Mouse (Mus musculus) kidney, adult 8-10 months (tissue): Measurements from ENCODE around the gene Ptrhd1.
"Not testable (repeated sequence)": the region's sequence is repeated elsewhere in the genome, so short reads cannot be mapped to it uniquely, and the experiment has no call there.

Source experiments
- DNase-seq, 2 experiments: peaks; one replicate each; pipeline ENCODE4 v3.0.0; 2022

Ptrhd1 gene

DNA sequence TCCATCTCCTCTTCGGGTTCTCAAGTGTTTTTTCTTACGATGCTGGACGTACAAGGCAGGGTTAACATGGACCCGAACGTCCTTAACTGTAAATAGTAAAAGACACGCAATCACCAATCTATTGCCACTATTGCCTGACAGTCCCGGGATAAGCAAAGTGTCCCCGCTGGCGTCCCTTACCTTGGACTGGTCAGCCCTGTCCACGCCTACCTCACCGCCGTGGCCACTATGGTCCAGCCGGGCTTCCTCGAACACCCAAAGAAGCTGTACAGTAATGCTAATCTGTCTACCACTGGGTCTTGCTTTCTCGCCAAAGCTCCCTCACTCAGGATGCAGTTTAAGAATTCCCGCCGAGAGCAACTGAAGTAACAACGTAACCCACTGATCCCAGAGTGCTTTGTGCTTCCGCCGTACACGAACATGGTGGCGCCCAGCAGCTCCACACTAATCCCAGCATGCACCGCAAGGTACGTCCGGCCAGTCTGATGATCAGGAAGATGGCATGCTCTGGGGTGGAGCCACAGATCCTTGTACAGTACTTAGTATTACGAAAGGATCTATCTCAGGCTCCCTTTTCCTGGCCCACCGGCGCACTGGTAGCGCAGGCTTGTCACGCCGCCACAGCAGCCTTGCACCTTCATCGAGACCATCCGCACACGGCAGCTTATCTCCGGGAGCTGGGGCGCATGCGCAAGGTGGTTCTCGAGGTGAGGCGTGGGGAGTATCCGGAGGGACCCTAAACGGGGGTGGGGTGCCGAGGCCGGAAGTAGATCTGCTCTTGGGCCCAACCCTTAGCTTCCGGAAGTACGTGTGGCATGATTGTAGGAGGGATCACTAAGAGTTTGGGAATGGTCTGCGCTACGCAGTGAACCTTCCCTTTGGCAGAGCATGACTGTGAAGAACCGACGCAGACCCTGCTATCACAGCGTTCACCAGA, at the start of gene Ptrhd1, which contains the start of gene Cenpo:
TSS of gene Ptrhd1 (plus strand) at position 456 of the 937 bp plus-strand sequence.
TSS of gene Cenpo (minus strand) at position 723 of the 937 bp plus-strand sequence.
- DNase-seq, result peak; percentile 98 to 99

DNA sequence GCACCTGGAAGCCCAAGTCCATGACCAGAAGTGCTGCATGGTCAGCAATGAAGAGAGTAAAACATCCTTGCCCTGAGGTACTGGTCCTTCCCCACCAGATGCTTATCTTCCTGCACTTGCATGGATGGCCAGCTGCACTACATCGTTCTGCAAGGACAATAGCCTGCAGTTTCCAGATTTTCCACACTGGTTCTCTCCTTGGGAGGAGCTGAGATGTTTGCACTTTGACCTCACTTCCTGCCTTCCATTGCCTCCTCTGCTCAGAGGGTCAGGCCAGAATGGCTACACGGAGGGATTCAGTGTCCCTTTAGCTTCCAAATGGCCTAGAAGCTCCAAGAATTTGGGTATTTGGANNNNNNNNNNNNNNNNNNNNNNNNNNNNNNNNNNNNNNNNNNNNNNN, 49.2 kb upstream of the Ptrhd1 start:
- no peak for DNase-seq

DNA sequence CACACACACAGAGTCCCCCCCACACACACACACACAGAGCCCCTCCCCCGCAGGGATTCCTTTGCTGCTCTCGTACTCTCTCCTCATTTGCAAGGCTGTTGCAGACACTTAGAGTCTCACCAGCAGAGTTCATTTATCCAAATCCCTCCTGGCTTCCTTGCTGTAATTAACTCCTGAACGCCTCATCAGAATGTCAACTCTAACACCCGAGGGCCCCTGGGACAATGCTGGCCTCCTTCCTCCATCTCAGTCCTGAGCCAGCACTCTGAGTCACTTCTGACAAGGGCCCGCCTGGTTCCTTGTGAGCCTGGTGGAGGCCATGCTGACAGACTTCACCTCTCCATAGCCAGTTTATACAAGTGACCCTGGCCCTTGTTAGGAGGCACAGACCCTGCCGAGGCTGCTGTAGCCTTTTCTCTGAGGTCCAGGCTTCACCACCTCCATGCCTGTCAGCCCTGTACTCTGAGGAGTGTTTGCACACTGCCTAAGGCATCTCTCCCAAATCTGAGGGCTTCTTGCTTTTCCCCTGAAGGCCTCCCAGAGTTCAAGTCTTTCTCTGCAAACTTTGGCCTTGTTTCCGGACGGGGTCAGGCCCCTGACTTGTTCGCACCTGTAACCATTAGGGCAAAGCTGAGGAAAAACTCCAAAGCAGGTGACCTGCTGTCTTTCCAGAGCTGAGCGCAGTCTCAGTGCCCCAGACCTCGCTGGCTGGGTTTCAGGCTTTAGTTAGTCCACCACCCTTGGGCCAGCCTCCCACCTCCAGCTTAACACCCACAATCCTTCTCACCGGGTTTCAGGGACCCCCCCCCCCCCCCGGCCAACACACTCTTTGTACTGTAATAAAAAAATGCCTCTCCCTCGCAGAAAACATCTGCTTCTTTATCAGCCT, 45.4 kb upstream of the Ptrhd1 start:
- peak in 1 of 2 experiments; percentile 26 for DNase-seq

DNA sequence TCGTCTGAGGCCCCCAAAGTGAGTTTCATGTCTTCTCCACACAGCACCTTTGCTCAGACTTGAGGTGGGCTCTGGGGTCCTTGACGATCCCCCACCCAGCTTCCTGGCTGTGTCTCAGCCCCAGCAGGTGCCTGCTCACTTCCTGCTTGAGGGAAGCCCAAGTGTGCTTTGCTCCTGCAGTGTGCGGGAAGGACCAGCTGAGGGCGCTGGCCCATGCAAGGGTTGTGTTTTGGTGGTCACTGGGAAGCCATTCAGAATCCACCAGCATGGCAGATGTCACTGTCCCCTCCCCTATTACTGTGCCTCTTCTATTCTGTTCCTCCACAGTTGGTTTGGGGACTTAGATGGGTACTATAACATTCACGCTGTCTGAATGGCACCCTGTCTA, 44.8 kb upstream of the Ptrhd1 start:
- no peak for DNase-seq

DNA sequence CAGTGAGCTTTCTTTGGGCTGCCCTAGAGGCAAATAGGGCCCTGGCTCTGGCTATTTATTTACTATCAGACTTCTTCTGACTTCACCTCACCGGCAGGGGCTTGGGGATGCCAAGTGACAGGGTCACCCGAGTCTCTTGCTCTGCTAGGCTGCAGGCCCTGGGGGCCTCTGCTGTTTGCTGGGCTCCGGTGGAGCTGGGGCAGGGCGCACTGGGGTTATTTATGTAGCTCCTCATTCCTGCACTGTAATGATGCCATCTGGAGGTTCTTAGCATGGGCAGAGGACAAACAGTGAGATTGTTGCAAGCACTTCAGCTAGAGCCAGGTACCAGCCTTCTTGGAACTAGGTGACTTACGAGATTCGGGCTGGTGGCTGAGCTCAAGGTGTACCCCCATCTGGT, 41.3 kb upstream of the Ptrhd1 start:
- peak; percentile 17 to 36 for DNase-seq

DNA sequence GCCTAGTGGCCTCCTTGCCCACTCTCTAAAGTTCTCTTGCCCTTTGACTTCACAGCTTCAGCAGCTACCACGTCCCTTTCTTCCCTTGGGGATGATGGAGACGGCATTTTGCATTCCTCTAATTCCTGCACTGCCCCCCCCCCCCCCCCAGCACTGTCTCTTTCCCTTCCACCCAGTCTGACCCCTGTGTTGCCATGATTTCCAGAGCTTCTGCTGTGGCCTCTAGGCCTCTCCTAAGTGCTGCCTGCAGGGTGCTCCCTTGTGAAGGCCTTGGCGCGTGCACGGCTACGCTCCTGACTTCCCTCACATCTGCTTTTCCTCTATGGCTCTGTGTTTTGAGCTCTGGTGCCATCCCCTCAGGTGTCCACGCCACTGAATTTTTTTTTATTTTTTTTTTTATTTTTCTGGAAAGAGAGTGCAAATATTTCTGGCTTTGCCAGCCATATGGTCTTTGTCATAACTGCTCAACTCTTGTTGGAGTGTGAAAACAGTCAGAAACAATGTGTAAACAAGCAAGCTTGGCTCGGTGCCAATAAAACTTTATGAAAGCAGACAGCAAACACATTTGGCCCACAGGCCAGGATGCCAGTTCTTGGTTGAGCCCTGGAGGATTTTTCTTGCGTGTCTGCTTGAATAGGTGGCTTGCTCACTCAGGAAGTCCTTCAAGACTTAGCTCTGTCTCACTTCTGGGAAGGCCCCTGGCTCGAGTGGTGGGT, 40.6 kb upstream of the Ptrhd1 start:
- DNase-seq, result no peak

DNA sequence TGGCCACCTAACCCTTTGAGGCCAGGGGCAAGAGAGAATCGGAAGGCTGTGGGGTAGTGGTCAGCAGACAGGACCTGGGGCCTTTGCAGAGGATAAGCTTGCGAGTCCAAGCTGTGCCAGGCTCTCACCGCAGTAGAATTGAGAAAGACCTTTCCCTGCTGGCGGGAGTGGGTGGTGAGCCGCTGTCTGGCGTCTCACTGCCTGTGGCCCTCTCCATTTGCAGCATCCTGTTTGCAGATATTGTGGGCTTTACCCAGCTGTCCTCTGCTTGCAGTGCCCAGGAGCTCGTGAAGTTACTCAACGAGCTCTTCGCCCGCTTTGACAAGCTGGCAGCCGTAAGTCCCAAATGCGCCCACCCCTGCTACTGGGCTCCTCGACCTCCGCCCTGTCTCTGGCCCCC, 39.2 kb upstream of the Ptrhd1 start:
- DNase-seq, result no peak

DNA sequence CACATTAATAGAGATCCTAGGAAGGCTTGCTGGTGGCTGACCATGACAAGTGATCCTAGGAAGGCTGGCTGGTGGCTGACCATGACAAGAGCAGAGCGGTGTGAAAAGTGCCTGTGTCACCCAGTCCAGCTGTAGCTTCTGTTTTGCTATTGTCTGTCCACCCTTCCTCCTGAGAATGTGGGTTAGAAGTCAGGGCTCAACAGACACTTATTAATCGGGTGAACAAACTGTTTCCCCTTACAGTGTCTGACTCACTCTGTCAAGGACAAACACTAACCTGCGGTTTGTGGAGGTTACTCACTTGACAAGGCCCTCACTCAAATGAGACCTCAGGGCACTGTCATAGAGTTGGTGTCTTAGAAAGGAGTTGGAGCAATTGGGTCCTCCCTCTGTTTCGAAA, 35.1 kb upstream of the Ptrhd1 start:
- DNase-seq, result no peak

DNA sequence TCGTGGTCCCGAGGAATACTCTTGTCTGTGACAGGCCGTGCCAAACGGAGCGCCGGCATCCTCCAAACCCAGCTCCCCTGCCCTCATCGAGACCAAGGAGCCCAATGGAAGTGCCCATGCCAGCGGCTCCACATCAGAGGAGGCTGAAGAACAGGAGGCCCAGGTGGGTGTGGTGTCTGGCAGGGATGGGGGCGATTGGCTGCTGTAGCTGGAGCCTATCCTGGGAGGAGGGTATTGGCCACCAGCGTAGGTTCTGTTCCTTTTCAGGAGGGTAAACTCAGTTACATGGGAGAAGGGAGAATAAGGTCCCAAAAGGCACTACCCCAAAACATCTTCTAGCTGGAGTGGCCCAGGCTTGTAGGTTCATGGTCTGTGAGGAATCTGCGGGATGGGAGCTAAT, 34.6 kb upstream of the Ptrhd1 start:
- no peak for DNase-seq

DNA sequence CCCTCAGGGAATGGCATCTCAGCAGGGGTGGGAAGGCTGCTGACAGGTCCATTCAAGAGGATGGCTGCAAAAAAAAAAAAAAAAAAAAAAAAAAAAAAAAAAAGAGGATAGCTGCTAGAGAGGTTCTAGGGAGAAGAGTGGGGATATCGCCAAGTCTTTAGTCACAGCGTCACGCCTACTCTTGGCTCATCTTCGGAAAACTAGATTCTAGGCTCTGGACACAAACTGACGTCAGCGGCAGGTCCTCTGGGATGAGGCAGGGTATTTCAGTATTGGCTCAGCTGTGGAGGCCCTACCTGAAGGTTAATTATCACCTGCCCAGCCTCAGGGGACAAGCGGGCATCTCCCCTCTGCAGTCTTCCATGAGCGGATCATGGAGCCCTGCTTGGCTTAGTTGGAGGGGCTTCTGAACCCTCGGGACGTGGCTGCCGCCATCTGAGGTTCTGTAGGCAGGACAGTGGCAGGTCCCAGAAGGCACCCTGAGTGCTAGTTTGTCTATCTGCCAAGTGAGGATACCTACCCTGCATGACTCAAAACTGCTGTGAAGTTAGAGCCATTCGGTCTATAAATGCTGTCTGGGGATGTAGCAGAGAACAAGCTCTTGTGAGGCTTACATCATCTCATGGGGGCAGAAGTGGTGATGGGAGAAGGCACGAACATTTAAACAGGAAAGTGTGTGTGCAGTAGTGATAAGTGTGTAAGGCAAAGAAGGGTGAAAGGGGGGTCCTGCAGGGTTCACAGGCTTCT, 32.2 kb upstream of the Ptrhd1 start:
- no peak for DNase-seq

DNA sequence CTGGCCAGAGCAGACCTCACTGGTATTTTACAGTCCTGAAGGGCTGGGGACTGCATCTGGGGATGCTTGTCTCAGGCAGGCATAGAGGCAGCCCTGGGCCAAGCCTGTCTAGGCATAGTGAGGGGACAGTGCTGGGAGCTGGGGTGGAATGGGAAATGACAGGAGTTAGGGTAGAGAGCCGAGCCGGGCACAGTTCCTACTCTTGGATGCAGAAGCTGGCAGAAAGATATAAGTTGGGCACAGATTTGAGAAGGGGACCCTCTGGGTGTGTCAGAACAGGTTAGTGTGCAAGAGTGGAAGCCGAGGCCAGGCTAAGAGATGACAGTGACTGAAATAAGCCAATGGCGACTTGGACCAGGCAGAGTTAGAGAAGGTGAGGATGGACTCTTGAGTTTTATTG, 31.6 kb upstream of the Ptrhd1 start:
- no peak for DNase-seq

DNA sequence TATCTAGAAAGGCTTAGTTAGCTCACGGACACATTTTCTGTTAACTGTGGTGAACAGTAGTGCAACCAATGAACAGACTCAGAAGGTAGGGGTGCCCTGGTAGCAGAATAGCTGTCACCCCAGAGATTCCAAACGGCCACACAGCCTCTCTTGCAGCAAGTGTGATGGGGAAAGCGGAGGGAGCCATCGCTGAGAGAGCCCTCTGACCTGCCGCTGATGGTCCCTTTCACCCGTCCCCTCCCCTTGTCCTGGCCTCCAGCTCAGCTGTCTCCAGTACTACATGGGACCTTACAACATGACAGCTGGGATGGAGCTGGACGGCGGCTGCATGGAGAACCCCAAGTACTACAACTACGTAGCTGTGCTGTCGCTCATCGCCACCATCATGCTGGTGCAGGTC, 27.7 kb upstream of the Ptrhd1 start:
- no peak for DNase-seq

DNA sequence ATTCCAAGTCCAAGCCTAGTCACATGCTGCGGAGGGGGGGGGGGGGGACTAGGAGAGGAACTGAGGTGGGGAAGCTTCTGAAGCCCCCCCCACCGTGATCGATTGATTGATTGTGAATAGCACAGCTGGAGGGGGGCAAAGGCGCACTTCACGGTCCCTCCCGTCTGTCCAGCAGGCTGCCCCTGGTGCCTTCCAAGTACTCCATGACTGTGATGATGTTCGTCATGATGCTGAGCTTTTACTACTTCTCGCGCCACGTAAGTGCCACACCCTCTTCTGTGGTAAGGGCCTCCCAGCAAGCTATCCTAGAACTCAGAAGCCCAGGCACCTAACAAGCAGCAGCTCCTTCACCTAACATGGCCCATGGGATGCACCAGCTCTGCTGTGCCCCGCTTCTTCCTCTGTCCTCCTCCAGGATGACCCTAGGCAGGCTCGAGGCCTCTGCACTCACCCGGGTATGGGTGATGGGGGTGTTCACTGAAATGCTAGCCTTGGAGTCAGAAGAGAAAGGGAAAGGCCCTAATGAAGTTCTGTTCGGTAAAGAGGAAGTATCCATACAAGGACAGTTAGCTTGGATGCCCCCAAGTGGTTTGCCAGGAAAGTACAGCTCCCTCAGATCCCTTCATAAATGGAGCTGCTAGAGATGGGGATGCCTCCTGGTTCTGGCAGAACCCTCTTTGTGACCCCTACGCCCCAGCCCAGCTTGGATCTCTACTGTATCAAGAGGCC, 25.3 kb upstream of the Ptrhd1 start:
- DNase-seq, result peak in 1 of 2 experiments; percentile 70

DNA sequence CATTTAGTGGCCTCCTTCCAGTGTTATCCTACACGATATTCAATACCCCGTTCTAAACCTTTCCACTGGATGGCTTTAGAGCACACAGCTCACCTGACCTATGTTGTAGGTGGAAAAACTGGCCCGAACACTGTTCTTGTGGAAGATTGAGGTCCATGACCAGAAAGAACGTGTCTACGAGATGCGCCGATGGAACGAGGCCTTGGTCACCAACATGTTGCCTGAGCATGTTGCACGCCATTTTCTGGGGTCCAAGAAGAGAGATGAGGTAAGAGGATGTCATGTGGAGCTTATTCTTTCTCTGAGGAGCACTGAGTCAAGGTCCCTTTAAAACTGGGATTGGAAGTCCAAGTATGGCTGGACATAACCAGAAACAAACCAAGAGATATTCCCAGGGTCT, 24.6 kb upstream of the Ptrhd1 start:
- DNase-seq, result no peak

DNA sequence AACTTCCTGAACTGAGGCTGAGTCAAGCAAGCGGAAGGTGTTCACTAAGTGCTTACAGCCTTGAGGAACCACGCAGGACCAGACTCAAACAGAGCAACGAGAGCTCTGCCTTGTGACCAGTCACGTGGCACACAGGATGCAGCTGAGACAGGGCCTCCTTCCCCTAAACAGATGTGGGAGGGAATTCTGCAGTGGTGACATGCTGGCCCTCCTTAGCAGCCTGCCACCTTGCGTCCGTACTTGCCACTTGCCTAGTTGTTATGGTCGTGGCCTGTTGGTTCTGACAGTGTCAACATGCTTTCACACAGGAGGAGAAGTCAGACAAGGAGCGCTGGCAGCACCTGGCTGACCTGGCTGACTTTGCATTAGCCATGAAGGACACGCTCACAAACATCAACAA, 22.7 kb upstream of the Ptrhd1 start:
- peak in 1 of 2 experiments; percentile 18 for DNase-seq

DNA sequence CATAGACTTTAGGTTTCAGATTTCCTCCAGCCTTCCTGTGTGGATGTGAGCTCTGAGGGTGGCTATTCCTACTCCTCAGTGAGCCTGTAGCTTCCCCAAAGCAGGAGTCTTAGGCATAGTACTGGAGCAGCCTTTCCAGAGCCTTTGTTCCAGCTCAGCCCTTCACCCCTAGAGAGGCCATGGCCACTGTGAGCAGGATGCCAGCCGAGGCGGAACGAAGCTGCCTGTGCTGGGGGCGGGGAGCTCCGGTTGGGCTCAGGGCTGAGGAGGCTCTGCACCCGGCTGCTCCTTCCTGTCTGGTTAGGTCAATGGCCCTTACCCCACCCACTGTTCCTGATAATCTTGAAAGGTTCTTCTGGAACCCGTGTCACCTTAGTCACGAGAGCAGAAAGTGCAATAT, 20.9 kb upstream of the Ptrhd1 start:
- DNase-seq, result peak in 1 of 2 experiments; percentile 22

DNA sequence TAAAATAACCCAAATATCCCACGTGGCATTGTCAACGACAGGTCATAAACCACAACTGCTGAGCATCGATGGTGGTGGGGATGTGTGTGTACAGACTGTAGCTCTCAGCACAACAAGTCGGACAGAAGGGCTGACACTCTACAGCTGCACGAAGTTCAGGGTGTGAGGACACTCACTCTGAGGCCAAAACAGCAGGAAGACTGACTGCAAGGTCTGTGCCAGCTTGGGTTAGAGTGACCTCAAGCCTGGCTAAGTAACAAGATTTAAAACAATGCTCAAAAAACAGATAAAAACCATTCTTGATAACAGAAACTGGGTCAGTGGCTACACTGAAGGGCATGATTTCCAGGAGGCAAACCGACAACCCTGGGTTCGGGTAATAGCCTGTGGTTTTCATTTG, 3.7 kb upstream of the Ptrhd1 start:
- no peak for DNase-seq

DNA sequence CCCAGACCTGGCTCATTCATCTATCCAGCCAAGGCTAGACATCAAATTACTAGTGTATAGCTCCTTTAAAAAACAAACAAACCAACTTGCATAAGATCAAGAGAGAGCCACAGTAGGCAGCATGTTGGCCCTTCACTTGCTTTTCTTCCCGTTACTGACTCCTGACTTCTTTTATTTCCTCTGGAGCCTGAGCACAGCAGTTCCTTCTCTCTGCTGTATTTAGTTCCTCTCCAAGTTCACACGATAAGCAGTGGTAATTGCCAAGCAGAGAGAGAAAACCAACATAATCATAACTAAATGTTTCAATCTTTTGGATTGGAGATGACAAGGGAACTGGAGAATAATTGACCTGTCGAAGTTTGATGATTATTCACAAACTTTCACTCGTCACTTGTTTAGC, 1.1 kb upstream of the Ptrhd1 start:
- no peak for DNase-seq

DNA sequence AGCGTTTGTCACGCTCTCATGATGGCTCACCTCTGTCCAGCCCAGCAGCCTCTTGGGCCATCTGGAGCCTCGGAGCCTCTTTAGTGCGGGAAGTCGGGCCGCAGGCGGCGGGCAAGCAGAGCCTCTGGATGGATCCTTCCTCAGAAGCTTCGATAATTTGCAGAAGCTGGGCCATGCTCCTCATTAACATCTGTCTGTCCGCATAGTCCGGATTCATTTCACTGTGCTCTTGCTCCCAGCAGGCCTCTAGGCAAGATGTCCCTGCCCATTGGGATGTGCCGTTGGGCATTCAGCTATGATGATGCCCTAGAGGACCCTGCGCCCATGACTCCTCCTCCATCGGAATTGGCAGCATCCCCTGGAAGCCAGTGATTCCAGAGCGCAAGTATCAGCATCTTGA, 3.7 kb downstream of the Ptrhd1 start:
- no peak for DNase-seq

DNA sequence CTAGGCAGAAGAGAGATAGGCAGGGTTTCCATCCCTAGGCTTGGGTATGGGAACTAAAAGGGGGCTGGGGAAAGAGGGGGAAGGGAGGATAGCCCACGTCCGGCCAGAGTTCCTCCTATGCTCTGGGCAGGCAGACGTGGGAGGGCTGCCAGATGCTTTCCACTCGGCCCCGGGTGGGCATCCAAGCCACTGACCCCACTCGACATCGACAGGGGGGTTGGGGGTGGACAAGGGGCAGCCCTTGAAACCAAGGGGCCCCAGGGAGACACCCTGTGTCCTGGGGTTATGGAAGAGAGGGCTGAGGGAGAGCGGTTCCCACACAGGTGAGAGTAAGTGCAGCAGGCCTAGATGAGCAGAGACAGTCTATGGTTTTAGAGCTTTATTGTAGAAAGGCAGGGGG, 6.5 kb downstream of the Ptrhd1 start:
- DNase-seq, result not testable (repeated sequence)

DNA sequence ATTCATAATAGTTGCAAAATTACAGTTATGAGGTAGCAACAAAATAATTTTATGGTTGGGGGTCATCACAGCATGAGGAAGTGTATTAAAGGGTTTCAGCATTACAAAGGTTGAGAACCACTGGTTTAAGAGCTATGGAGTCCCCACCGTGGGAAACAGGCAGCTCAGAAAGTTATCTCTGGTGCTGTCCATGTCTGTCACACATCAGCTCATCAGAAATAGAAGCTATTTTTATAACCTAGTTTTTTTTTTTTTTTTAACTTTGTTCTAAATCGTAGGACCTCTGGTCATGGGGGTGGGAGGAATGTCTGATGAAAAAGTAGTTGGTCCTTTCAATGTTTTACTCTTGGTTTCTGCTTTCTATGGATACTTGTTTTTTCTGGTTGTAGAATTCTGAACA, 10.0 kb downstream of the Ptrhd1 start:
- no peak for DNase-seq

DNA sequence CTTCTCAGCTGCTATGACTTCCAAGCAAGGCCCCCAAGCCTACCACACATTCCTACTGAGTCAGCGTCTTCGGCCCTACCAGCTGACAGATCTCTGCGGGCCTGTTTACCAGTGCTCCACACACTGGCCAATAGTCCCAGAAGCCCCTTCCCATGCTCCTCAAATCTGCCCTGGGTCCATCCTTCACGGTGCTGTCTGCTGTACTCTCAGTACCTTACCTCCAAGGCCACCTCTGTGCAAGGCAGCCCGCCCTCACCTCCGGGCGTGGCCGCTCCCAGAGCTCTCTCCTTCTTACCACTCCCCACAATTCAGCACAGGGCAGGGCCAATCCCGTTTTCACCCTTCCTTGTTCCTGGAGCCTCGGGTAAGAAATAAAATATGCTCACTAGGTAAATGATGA, 11.9 kb downstream of the Ptrhd1 start:
- no peak for DNase-seq
